Mouse (Mus musculus) intestine, embryonic 16.5 days (tissue): ENCODE results near the gene Tiprl. TPM values are rescaled to one million over a fixed set of nuclear protein-coding genes. Genes with fewer than 3 reads are reported as not detected.

Experiments
- ATAC-seq: fragments of 200-750 bp; cut with Nextera tagmentation; 2 replicates; pipeline ENCODE4 v1.8.0; 2017; ENCODE audit warnings: moderate TSS enrichment, moderate library complexity
- H3K27ac ChIP-seq: fragments of 300-500 bp; sonication (generic); 2 replicates; pipeline ENCODE4 v1.5.1; 2014; ENCODE audit warnings: mild to moderate bottlenecking, low read length
- H3K27me3 ChIP-seq: fragments of 300-500 bp; sonication (generic); replicated peaks from 2 replicates; pipeline ENCODE4 v1.6.1; 2014; ENCODE audit warnings: low read length, control low read depth, mixed read lengths; ENCODE audit not compliant: control insufficient read depth, insufficient read depth
- H3K36me3 ChIP-seq: fragments of 300-500 bp; sonication (generic); 2 replicates; pipeline ENCODE4 v1.6.1; 2014; ENCODE audit warnings: low read length, control low read depth; ENCODE audit not compliant: control insufficient read depth, insufficient read depth
- H3K4me1 ChIP-seq: fragments of 300-500 bp; sonication (generic); 2 replicates; pipeline ENCODE4 v1.6.1; 2014; ENCODE audit warnings: low read length, control low read depth, mixed read lengths; ENCODE audit not compliant: control insufficient read depth, insufficient read depth
- H3K4me2 ChIP-seq: fragments of 300-500 bp; sonication (generic); 2 replicates; pipeline ENCODE4 v1.6.1; 2014; ENCODE audit warnings: low read depth, low read length, control low read depth
- H3K4me3 ChIP-seq: fragments of 300-500 bp; sonication (generic); 2 replicates; pipeline ENCODE4 v1.5.1; 2014; ENCODE audit warnings: mild to moderate bottlenecking, low read length
- H3K9ac ChIP-seq: fragments of 300-500 bp; sonication (generic); 2 replicates; pipeline ENCODE4 v1.6.1; 2014; ENCODE audit warnings: low read depth, low read length
- H3K9me3 ChIP-seq: fragments of 300-500 bp; sonication (generic); 2 replicates; pipeline ENCODE4 v1.6.1; 2016; ENCODE audit warnings: low read length, control low read depth; ENCODE audit not compliant: control insufficient read depth
- WGBS: fragments of 180-500 bp; shearing (Covaris S2); extraction: QIAGEN DNeasy Blood & Tissue Kit; methylation state at CpG from one replicate; pipeline ENCODE4 v1.1.7; 2014; 5-methylcytosine and 5-hydroxymethylcytosine counted together
- polyA plus RNA-seq: library from polyadenylated mRNA; unstranded; fragments of >200 nt; fragmentation: Nextera tagmentation; extraction: Ambion mirVana; gene quantifications from 2 replicates; pipeline ENCODE4 v1.2.1, GENCODE M21; 2015

Tiprl gene
- 77.9 and 83.9 TPM in 2 replicates for polyA plus RNA-seq

DNA sequence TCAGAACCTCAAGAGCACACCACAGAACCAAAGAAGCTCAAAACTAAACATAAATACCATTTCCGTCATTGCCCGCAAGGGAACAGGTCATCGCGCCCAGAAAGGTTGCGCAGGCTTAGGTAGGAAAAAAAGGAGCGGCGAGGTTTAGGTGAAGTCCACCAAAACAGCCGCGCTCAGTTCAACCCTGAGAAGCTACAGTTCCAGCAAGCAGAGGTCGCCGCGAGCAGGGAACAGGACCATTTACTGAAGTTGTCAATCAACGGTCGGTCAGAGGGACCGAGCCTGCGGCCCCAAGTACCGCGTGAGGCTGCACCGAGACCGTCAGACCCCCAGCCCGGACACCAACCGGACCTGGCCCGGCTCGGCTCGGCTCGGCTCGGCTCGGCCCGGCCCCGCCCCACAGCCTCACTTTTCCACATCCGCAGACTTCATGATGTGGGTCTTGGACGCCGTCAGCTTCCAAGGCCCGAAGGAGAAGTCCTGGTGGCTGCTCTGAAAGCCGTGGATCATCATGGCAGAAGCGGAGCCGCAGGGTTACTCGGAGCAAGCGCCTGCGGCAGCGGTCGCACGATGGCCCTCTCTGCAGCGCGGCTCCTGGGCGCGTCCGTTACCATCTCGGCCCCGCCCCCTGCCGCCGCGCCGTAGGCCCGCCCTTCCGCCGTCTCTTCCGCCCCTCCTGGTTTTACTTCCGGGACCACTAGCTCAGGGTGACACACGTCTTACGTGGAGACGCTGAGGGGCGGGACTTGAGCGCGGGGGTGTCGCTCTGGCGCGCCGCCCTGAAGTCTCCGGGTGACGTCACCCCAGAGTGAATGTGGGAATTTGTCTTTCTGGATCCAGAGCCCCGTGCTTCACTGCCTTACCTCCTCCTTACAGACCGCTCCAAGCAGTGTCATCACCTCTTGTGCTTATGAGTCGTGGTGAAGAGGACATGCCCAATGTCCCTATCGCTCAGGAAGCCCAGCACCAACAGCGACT lies at the start of gene Tiprl:
Gene Tiprl (minus strand): TSS at position 676 of the 978 bp plus-strand sequence.
- Histone ChIP-seq H3K36me3 (no peaks in the 10 kb centered on the region), H3K4me1 (peaks cover 16% of the 10 kb centered on the region), H3K9ac (peak within 1 kb of the TSS; percentile 88), H3K9me3 (no peaks in the 10 kb centered on the region), H3K4me2 (peak within 1 kb of the TSS; percentile 91), H3K27me3 (no peaks in the 10 kb centered on the region), H3K4me3 (peak within 1 kb of the TSS; percentile 85), H3K27ac (peak within 1 kb of the TSS; percentile 94)
- ATAC-seq = peak; percentile 99
- WGBS = under 1% methylated on average over 76 of the region's 76 CpGs

DNA sequence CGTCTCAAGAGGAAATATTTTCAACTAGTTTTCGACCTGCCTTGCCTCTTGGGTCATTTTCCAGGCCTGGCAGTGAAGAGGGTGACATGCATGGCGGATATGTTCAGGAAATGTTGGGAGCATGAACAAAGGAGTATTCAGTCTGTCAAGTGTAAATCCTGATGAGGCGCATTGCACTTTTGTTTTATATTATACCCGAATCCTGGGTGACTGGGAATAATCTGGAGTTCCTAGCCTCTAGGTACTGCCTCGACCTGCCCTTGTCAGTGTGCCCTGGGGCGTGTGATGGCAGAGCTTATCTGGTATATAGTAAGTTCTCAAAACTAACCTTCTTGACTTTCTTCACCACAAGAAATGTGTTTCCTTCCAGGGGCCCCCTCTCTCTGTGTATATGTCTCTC lies 47.3 kb upstream of the Tiprl start:
- peaks cover 19% of the 10 kb centered on the region; the same call in 1 of the 2 replicates for H3K4me1 ChIP-seq
- WGBS = 74% methylated on average over 7 of the region's 7 CpGs

DNA sequence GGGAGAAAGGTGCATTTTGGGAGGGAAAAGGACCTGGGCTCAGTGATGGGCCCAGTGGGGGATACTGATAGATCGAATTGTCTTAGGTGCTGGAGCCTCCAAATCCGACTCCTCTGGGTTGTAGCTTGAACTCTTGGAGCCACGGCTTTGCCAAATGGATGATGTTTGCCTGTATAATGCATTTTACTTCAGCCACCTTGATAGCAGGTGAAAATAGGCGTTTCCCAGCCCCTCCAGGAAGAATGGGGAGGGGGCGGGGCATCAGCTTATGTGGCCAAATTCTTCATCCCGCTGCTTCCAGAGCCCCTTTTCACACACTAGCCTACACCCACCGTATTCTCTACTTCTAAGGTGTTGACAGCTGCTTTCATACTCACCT lies 46.2 kb upstream of the Tiprl start:
- Histone ChIP-seq H3K4me1 (peaks cover 19% of the 10 kb centered on the region; the same call in 1 of the 2 replicates), H3K9me3 (no peaks in the 10 kb centered on the region), H3K4me3 (peak overlapping the region; percentile 72), H3K9ac (0 out of 2 replicates have a peak overlapping the region, but pooled peaks have one; percentile 86), H3K27ac (no peak overlapping the region), H3K4me2 (peak overlapping the region; percentile 94), H3K27me3 (no peaks in the 10 kb centered on the region), H3K36me3 (no peaks in the 10 kb centered on the region)
- ATAC-seq = no peak
- WGBS = 22% methylated on average over 7 of the region's 7 CpGs

More for the DNA sequence above, 47.3 kb upstream of the Tiprl start:
- ATAC-seq = no peak
- H3K27ac ChIP-seq = no peak overlapping the region
- H3K9ac ChIP-seq = no peak overlapping the region
- H3K4me2 ChIP-seq = no peak overlapping the region
- no peaks in the 10 kb centered on the region for H3K36me3 ChIP-seq
- no peaks in the 10 kb centered on the region for H3K27me3 ChIP-seq
- no peak overlapping the region for H3K4me3 ChIP-seq
- no peaks in the 10 kb centered on the region for H3K9me3 ChIP-seq

DNA sequence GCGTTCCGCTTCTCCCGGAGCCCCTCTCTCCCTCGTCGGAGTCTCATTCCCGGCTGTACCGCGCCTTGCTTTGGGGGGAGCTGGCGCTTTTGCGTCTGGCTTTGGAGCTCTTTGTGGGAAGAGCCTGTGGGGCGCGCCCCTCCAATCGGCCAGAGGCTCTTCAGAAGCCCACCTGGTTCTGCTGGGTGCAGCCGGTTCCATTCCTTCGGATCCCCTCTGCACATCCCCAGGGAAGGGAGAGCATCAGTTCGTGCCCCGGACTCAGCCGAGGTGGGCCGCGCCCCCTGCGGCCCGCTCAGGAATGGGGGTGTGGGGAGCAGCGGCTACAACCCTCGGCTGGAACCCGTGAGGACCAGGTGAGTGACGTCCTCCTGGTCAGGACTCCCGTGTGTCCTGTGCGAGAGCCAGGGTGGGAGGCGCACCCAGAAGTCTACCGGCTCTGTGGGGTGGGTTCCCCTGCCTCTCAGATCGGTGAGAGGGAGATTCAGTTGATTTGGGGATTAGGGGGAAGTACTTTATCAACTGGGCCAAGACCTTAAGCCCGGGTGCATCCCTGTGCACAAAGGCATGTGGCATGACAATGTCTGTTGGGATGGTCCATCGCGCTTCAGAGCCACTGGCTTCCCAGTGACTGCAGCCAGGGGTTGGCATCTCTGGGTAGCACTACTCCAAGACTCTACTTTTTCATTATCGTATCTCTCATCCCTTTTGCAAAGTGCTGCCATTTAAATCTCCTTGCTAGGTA lies 45.6 kb upstream of the Tiprl start:
- H3K27me3 ChIP-seq = no peaks in the 10 kb centered on the region
- H3K36me3 ChIP-seq = no peaks in the 10 kb centered on the region
- peaks cover 19% of the 10 kb centered on the region; the same call in 1 of the 2 replicates for H3K4me1 ChIP-seq
- peak; percentile 66 for ATAC-seq
- H3K4me3 ChIP-seq = peak overlapping the region; percentile 72
- H3K9me3 ChIP-seq = no peaks in the 10 kb centered on the region
- H3K9ac ChIP-seq = peak overlapping the region; percentile 86
- 1% methylated on average over 35 of the region's 35 CpGs for WGBS
- H3K27ac ChIP-seq = peak overlapping the region; percentile 83
- peak overlapping the region; percentile 94 for H3K4me2 ChIP-seq

DNA sequence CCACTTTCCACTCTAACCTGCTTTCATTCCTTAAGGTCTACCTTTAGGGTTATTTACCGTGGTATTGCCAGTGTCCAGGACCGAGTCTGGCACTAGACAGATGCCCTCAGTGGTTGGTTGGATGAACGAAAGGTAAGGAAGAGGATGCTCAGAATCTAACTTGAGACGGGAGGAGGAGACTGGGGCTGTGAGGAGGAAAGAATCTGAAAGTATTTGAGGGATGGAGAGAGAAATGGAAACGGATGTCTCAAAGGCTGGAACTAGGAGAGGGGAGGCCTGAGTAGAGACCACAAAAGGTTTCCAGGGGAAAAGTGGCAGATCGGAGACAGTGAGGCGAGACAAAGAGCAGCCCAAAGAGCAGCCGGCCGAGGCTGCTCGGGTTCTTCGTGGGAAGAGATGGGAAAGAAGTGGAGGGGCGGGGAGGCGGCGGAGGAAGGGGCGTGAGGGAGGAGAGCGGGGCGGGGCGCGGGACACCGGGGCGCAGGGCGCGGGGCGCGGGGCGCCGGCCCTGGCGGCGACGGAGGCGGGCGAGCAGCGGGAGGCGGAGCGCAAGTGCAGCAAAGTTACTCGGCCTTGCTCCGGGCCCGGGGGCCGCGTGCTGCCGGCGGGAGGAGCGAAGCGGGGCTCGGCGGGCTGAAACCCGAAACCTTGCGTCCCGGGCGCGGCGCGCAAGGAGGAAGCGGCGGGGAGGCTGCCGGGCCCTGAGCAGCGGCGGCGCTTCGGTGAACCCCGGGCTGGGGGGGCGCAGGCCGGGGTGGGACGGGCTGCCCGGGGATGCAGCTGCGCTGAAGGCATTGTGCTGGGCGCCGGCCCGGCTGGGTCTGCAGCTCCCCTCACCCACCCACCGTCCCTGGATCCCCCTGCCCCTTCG lies 44.8 kb upstream of the Tiprl start:
- peak overlapping the region; percentile 94 for H3K4me2 ChIP-seq
- H3K4me1 ChIP-seq = peaks cover 19% of the 10 kb centered on the region; the same call in 1 of the 2 replicates
- WGBS = under 1% methylated on average over 46 of the region's 71 CpGs
- no peaks in the 10 kb centered on the region for H3K9me3 ChIP-seq
- H3K36me3 ChIP-seq = no peaks in the 10 kb centered on the region
- ATAC-seq = peak; percentile 92
- peak overlapping the region; percentile 72 for H3K4me3 ChIP-seq
- H3K27me3 ChIP-seq = no peaks in the 10 kb centered on the region
- H3K27ac ChIP-seq = peak overlapping the region; percentile 83
- H3K9ac ChIP-seq = peak overlapping the region; percentile 86

DNA sequence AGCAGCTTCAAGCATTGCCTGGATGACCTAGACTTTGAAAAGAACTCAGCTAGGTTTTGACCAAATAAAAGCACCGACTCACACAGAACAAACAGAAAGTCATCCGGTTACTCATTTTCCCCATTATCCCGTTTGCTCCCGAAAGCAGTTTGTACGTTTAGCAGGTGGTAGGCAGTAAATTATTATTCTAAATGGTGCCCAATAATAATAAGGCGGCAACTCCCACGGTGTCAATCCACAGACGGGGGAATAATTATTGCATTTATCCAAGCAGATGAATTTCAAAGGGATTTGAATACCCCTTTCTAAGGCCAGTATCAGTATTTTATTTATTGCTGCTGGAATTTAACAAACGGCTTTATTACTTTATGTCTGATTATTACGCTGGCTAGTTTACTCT lies 43.9 kb upstream of the Tiprl start:
- Histone ChIP-seq H3K9me3 (no peaks in the 10 kb centered on the region), H3K4me3 (no peak overlapping the region; the same call in 1 of the 2 replicates), H3K36me3 (no peaks in the 10 kb centered on the region), H3K27ac (no peak overlapping the region; the same call in 1 of the 2 replicates), H3K27me3 (no peaks in the 10 kb centered on the region), H3K9ac (no peak overlapping the region), H3K4me2 (peak overlapping the region; percentile 94; the same call in 1 of the 2 replicates), H3K4me1 (peaks cover 19% of the 10 kb centered on the region; the same call in 1 of the 2 replicates)
- 31% methylated on average over 10 of the region's 10 CpGs for WGBS
- ATAC-seq = no peak

DNA sequence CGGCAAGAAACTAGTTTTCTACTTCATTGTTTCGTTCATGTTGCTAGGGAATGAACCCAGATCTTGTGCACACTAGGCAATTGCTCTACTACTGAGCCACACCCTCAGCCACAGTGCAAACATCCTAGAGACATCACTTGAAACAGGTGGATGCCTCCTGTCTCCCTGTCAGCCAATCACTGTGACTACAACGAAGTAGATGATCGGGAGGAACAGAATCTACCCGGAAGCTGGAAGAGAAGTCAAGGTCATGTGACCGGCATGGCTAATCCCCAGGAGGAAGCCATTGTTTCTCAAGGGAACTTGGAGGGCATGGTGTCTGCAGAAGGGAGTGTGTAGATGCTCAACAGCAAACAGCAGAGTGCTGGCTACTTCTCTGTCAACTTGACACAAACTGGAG lies 38.1 kb upstream of the Tiprl start:
- Histone ChIP-seq H3K9me3 (no peaks in the 10 kb centered on the region), H3K4me2 (no peak overlapping the region), H3K9ac (no peak overlapping the region), H3K36me3 (no peaks in the 10 kb centered on the region), H3K4me3 (no peak overlapping the region), H3K4me1 (no peaks in the 10 kb centered on the region), H3K27ac (no peak overlapping the region), H3K27me3 (no peaks in the 10 kb centered on the region)
- WGBS = 74% methylated on average over 6 of the region's 6 CpGs
- ATAC-seq = no peak

DNA sequence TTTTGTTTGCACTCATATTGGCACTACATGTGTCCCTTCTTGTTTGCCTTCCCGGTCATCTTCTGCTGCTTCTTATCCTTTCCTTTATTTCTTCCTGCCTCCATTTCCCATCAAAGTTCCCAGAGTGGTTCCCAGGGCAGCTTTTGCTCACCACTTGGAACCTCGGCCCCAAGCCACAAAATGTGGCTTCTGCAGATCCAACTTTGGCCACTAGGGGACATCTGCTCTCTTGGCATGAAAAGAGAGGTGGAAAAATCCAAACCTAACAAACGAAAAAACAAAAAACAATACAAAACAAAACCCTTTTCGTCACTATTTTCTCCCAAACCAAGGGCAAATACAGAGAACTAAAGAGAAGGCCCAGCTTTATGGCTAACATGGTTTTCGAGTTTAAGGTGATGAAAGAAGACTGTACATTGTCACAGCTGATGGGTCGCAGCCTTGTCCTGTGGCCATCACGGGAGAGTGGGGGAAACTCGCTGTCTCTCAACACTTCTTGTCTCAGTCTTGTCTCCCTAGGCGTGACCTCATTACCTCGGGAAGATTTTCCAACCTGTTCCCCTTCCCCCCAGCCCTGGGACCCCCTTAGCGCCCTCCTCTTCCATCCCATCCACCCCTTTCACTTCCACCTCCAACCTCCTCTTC lies 15.4 kb upstream of the Tiprl start:
- WGBS = 46% methylated on average over 11 of the region's 11 CpGs
- H3K9me3 ChIP-seq = no peaks in the 10 kb centered on the region
- H3K36me3 ChIP-seq = no peaks in the 10 kb centered on the region
- no peak for ATAC-seq
- no peaks in the 10 kb centered on the region for H3K27me3 ChIP-seq
- H3K4me3 ChIP-seq = no peak overlapping the region
- no peak overlapping the region for H3K9ac ChIP-seq
- no peaks in the 10 kb centered on the region for H3K4me1 ChIP-seq
- H3K27ac ChIP-seq = no peak overlapping the region
- H3K4me2 ChIP-seq = no peak overlapping the region
